In the genomic region with DNA sequence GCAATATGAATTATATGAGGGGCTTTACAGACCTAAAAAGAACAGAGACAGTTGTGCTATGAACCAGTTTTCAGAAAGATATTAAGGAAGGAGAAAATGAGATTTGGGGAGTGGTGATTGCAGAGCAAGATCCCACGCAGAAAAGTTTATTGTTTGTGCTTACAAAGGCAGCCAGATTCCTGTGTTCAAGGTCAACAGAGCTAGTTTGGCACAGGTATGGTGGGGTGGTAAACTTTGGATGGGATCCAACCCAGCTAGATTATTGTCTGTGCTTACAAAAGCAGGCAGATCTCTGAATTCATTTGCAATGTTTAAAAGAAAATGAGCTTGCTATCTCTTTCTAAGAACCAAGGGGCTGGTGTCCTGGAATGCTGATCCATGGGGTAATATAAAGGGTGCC, we compare ENCODE assay signal across 30 mouse cellular contexts.
"Had no signal": no experiment of that assay in that cellular context is flagged by ENCODE, and none has a peak within 500 bp of the region (broad histone marks: within the 10 kb centered on the region; RNA-seq: fewer than 3 reads in every experiment).

No protein-coding gene starts in this region.

- H3K4me3 ChIP-seq: heart, embryonic 12.5 days; heart, embryonic 13.5 days; heart, embryonic 15.5 days; hindbrain, embryonic 10.5 days; hindbrain, embryonic 12.5 days; hindbrain, embryonic 13.5 days; hindbrain, embryonic 15.5 days; intestine, embryonic 15.5 days; kidney, embryonic 15.5 days; layer of hippocampus, adult 2 months; left cerebral cortex, adult 2 months had no signal

- H3K9me3 ChIP-seq: heart, embryonic 15.5 days; intestine, embryonic 15.5 days had no signal

- H3K27ac ChIP-seq: heart, embryonic 13.5 days; heart, embryonic 15.5 days; hindbrain, embryonic 10.5 days; hindbrain, embryonic 12.5 days; hindbrain, embryonic 13.5 days; hindbrain, embryonic 14.5 days; hindbrain, embryonic 15.5 days; hindbrain, postnatal 0 days; intestine, embryonic 15.5 days; kidney, embryonic 15.5 days; kidney, postnatal 0 days; layer of hippocampus, adult 2 months; left cerebral cortex, adult 2 months had no signal

- DNase-seq: heart, postnatal 10 days; heart, postnatal 14 days; heart, postnatal 36 days; heart, postnatal 4 days; kidney, adult 11 months; kidney, adult 18-20 months; kidney, adult 2 months; kidney, adult 8-10 months; kidney, adult 9 months; kidney, postnatal 10 days; kidney, postnatal 14 days; kidney, postnatal 25 days; kidney, postnatal 36 days; kidney, postnatal 4 days; layer of hippocampus, adult 9-11 months; layer of hippocampus, postnatal 36 days had no signal

- H3K36me3 ChIP-seq: heart, embryonic 12.5 days; heart, embryonic 13.5 days; heart, embryonic 15.5 days; hindbrain, embryonic 10.5 days; hindbrain, embryonic 12.5 days; hindbrain, embryonic 13.5 days; hindbrain, embryonic 15.5 days; intestine, embryonic 15.5 days; kidney, embryonic 15.5 days had no signal

- H3K9ac ChIP-seq: heart, embryonic 12.5 days; heart, embryonic 13.5 days; heart, embryonic 15.5 days; hindbrain, embryonic 12.5 days; hindbrain, embryonic 13.5 days; hindbrain, embryonic 14.5 days; hindbrain, embryonic 15.5 days; intestine, embryonic 15.5 days; kidney, embryonic 15.5 days had no signal

- H3K27me3 ChIP-seq: heart, embryonic 12.5 days; heart, embryonic 13.5 days; heart, embryonic 15.5 days; hindbrain, embryonic 12.5 days; hindbrain, embryonic 13.5 days; hindbrain, embryonic 15.5 days; intestine, embryonic 15.5 days; kidney, embryonic 15.5 days had no signal

- H3K4me1 ChIP-seq: heart, embryonic 12.5 days; heart, embryonic 13.5 days; heart, embryonic 15.5 days; hindbrain, embryonic 10.5 days; hindbrain, embryonic 12.5 days; hindbrain, embryonic 13.5 days; hindbrain, embryonic 15.5 days; intestine, embryonic 15.5 days; kidney, embryonic 15.5 days had no signal
